Mouse (Mus musculus): ENCODE measurements around the gene Sh3kbp1. TPM values are rescaled to one million over a fixed set of nuclear protein-coding genes. Genes with fewer than 3 reads are reported as not detected.

Sh3kbp1 gene
- polyA plus RNA-seq, 1 experiment from 2014 or later: 37.6 TPM

GRCm38 (mm10) chrX:159858126-159858525, 231.1 kb downstream of the Sh3kbp1 start:
- Histone ChIP-seq H3K27ac (no peak overlapping the region), H3K9ac (replicated peaks) (no peak overlapping the region), H3K36me3 (no peaks in the 10 kb centered on the region), H3K4me2 (replicated peaks) (no peak overlapping the region), H3K9me3 (no peaks in the 10 kb centered on the region), H3K4me3 (replicated peaks) (no peak overlapping the region), H3K27me3 (peaks cover 37% of the 10 kb centered on the region), H3K4me1 (replicated peaks) (no peaks in the 10 kb centered on the region)
- WGBS: 87% methylated on average over 1 of the region's 1 CpGs
- no peak for ATAC-seq

- Histone ChIP-seq H3K27ac (no peak overlapping the region), H3K4me2 (replicated peaks) (no peak overlapping the region), H3K9ac (replicated peaks) (no peak overlapping the region), H3K36me3 (no peaks in the 10 kb centered on the region), H3K27me3 (peaks cover 36% of the 10 kb centered on the region; the same call in 1 of the 2 replicates), H3K9me3 (no peaks in the 10 kb centered on the region), H3K4me3 (replicated peaks) (no peak overlapping the region), H3K4me1 (replicated peaks) (no peaks in the 10 kb centered on the region)
- WGBS: 81% methylated on average over 3 of the region's 3 CpGs
- no peak for ATAC-seq
Observed at GRCm38 (mm10) chrX:159860841-159861530, 233.9 kb downstream of the Sh3kbp1 start.

GRCm38 (mm10) chrX:159867660-159868059, 240.6 kb downstream of the Sh3kbp1 start:
- Histone ChIP-seq H3K9ac (replicated peaks) (no peak overlapping the region), H3K4me1 (replicated peaks) (no peaks in the 10 kb centered on the region), H3K4me2 (replicated peaks) (no peak overlapping the region), H3K27me3 (peaks cover 24% of the 10 kb centered on the region), H3K36me3 (no peaks in the 10 kb centered on the region), H3K9me3 (no peaks in the 10 kb centered on the region), H3K4me3 (replicated peaks) (no peak overlapping the region), H3K27ac (no peak overlapping the region)
- no peak for ATAC-seq
- 86% methylated on average over 3 of the region's 3 CpGs for WGBS

GRCm38 (mm10) chrX:159872521-159872920, 245.4 kb downstream of the Sh3kbp1 start:
- Histone ChIP-seq H3K9ac (replicated peaks) (no peak overlapping the region), H3K27me3 (peaks cover 23% of the 10 kb centered on the region), H3K36me3 (no peaks in the 10 kb centered on the region), H3K4me3 (replicated peaks) (no peak overlapping the region), H3K4me2 (replicated peaks) (no peak overlapping the region), H3K27ac (no peak overlapping the region), H3K9me3 (no peaks in the 10 kb centered on the region), H3K4me1 (replicated peaks) (no peaks in the 10 kb centered on the region)
- 90% methylated on average over 2 of the region's 2 CpGs for WGBS
- ATAC-seq: no peak

GRCm38 (mm10) chrX:159877770-159878169, 250.7 kb downstream of the Sh3kbp1 start:
- WGBS: 43% methylated on average over 1 of the region's 1 CpGs
- Histone ChIP-seq H3K27ac (no peak overlapping the region), H3K27me3 (peaks cover 39% of the 10 kb centered on the region), H3K4me1 (replicated peaks) (0 out of 2 replicates have a peak, but pooled peaks cover 3% of the 10 kb centered on the region), H3K9me3 (no peaks in the 10 kb centered on the region), H3K4me2 (replicated peaks) (no peak overlapping the region), H3K4me3 (replicated peaks) (no peak overlapping the region), H3K9ac (replicated peaks) (no peak overlapping the region), H3K36me3 (no peaks in the 10 kb centered on the region)
- no peak for ATAC-seq

GRCm38 (mm10) chrX:159879455-159879854, 252.4 kb downstream of the Sh3kbp1 start:
- no peaks in the 10 kb centered on the region for H3K36me3 ChIP-seq
- no peak overlapping the region for H3K4me2 ChIP-seq (replicated peaks)
- H3K9ac ChIP-seq (replicated peaks): no peak overlapping the region
- H3K27me3 ChIP-seq: peaks cover 47% of the 10 kb centered on the region
- H3K27ac ChIP-seq: no peak overlapping the region
- H3K4me1 ChIP-seq (replicated peaks): 0 out of 2 replicates have a peak, but pooled peaks cover 3% of the 10 kb centered on the region
- H3K4me3 ChIP-seq (replicated peaks): no peak overlapping the region
- no peaks in the 10 kb centered on the region for H3K9me3 ChIP-seq
- WGBS: 73% methylated on average over 3 of the region's 3 CpGs
- no peak for ATAC-seq

GRCm38 (mm10) chrX:159881576-159881975, 254.5 kb downstream of the Sh3kbp1 start:
- H3K36me3 ChIP-seq: no peaks in the 10 kb centered on the region
- ATAC-seq: no peak
- no peak overlapping the region for H3K4me3 ChIP-seq (replicated peaks)
- H3K4me1 ChIP-seq (replicated peaks): 0 out of 2 replicates have a peak, but pooled peaks cover 3% of the 10 kb centered on the region
- no peaks in the 10 kb centered on the region for H3K9me3 ChIP-seq
- H3K4me2 ChIP-seq (replicated peaks): no peak overlapping the region
- no peak overlapping the region for H3K27ac ChIP-seq
- WGBS: 72% methylated on average over 5 of the region's 5 CpGs
- H3K9ac ChIP-seq (replicated peaks): no peak overlapping the region
- H3K27me3 ChIP-seq: peaks cover 46% of the 10 kb centered on the region

- Histone ChIP-seq H3K4me2 (replicated peaks) (no peak overlapping the region), H3K4me3 (replicated peaks) (no peak overlapping the region), H3K4me1 (replicated peaks) (no peaks in the 10 kb centered on the region), H3K9ac (replicated peaks) (no peak overlapping the region), H3K27ac (no peak overlapping the region), H3K9me3 (no peaks in the 10 kb centered on the region), H3K27me3 (peaks cover 39% of the 10 kb centered on the region; the same call in 1 of the 2 replicates), H3K36me3 (no peaks in the 10 kb centered on the region)
- ATAC-seq: no peak
- 74% methylated on average over 4 of the region's 4 CpGs for WGBS
Observed at GRCm38 (mm10) chrX:159896536-159896935, 269.5 kb downstream of the Sh3kbp1 start.

- Histone ChIP-seq H3K36me3 (no peaks in the 10 kb centered on the region), H3K4me3 (replicated peaks) (no peak overlapping the region), H3K9me3 (no peaks in the 10 kb centered on the region), H3K27me3 (peaks cover 36% of the 10 kb centered on the region; the same call in 1 of the 2 replicates), H3K27ac (no peak overlapping the region), H3K4me2 (replicated peaks) (no peak overlapping the region), H3K4me1 (replicated peaks) (no peaks in the 10 kb centered on the region), H3K9ac (replicated peaks) (no peak overlapping the region)
- ATAC-seq: no peak
- 63% methylated on average over 2 of the region's 2 CpGs for WGBS
Observed at GRCm38 (mm10) chrX:159898110-159898509, 271.0 kb downstream of the Sh3kbp1 start.

GRCm38 (mm10) chrX:159899121-159899520, 272.0 kb downstream of the Sh3kbp1 start:
- WGBS: 78% methylated on average over 2 of the region's 2 CpGs
- Histone ChIP-seq H3K36me3 (no peaks in the 10 kb centered on the region), H3K9me3 (no peaks in the 10 kb centered on the region), H3K9ac (replicated peaks) (no peak overlapping the region), H3K27me3 (peaks cover 41% of the 10 kb centered on the region; the same call in 1 of the 2 replicates), H3K4me3 (replicated peaks) (no peak overlapping the region), H3K4me2 (replicated peaks) (no peak overlapping the region), H3K4me1 (replicated peaks) (no peaks in the 10 kb centered on the region), H3K27ac (no peak overlapping the region)
- ATAC-seq: no peak

GRCm38 (mm10) chrX:159903421-159903820, 276.3 kb downstream of the Sh3kbp1 start:
- no peak for ATAC-seq
- Histone ChIP-seq H3K9me3 (no peaks in the 10 kb centered on the region), H3K27me3 (peaks cover 35% of the 10 kb centered on the region), H3K9ac (replicated peaks) (no peak overlapping the region), H3K27ac (no peak overlapping the region), H3K4me3 (replicated peaks) (no peak overlapping the region), H3K36me3 (no peaks in the 10 kb centered on the region), H3K4me1 (replicated peaks) (no peaks in the 10 kb centered on the region), H3K4me2 (replicated peaks) (no peak overlapping the region)
- WGBS: 91% methylated on average over 3 of the region's 3 CpGs

- 100% methylated on average over 1 of the region's 1 CpGs for WGBS
- no peaks in the 10 kb centered on the region for H3K9me3 ChIP-seq
- H3K9ac ChIP-seq (replicated peaks): no peak overlapping the region
- H3K4me1 ChIP-seq (replicated peaks): no peaks in the 10 kb centered on the region
- no peak for ATAC-seq
- peaks cover 30% of the 10 kb centered on the region for H3K27me3 ChIP-seq
- no peak overlapping the region for H3K27ac ChIP-seq
- H3K4me2 ChIP-seq (replicated peaks): no peak overlapping the region
- H3K4me3 ChIP-seq (replicated peaks): no peak overlapping the region
- no peaks in the 10 kb centered on the region for H3K36me3 ChIP-seq
Observed at GRCm38 (mm10) chrX:159907703-159908102, 280.6 kb downstream of the Sh3kbp1 start.

Measured in midbrain, embryonic 13.5 days (tissue).